Mouse (Mus musculus) MEL (cell line): Measurements from ENCODE around the gene Mcu.

Experiments used
- CTCF ChIP-seq, 3 experiments: IDR thresholded peaks in 2 of 3; conservative IDR thresholded peaks in 1 of 3; 2 replicates each; pipeline ENCODE4 v1.5.1; 2011 to 2012; ENCODE audit warnings: low read length in 3 of 3, low read depth in 2 of 3, mild to moderate bottlenecking in 2 of 3, improper control_type of control experiment in 1 of 3, inconsistent platforms in 1 of 3, mixed read lengths in 1 of 3, moderate library complexity in 1 of 3; ENCODE audit not compliant: control insufficient read depth in 1 of 3, insufficient read depth in 1 of 3, poor library complexity in 1 of 3, severe bottlenecking in 1 of 3
- E2F4 ChIP-seq: IDR thresholded peaks from 2 replicates; pipeline ENCODE4 v1.6.1; 2011; ENCODE audit warnings: low read depth, low read length, improper control_type of control experiment, borderline replicate concordance
- EP300 ChIP-seq, 2 experiments: IDR thresholded peaks; 2 replicates each; pipeline ENCODE4 v1.6.1; 2011; ENCODE audit warnings: improper control_type of control experiment in 2 of 2, low read length in 2 of 2, low read depth in 1 of 2, mild to moderate bottlenecking in 1 of 2
- MAFK ChIP-seq: IDR thresholded peaks from 2 replicates; pipeline ENCODE4 v1.6.1; 2011; ENCODE audit warnings: low read depth, mild to moderate bottlenecking, low read length, improper control_type of control experiment, borderline replicate concordance
- MAX ChIP-seq: IDR thresholded peaks from 2 replicates; pipeline ENCODE4 v1.6.1; 2011; ENCODE audit warnings: low read length, improper control_type of control experiment
- MYC ChIP-seq: IDR thresholded peaks from 2 replicates; pipeline ENCODE4 v1.6.1; 2011; ENCODE audit warnings: low read depth, mild to moderate bottlenecking, low read length, improper control_type of control experiment, moderate library complexity
- NRF1 ChIP-seq: IDR thresholded peaks from 2 replicates; pipeline ENCODE4 v1.6.1; 2014; ENCODE audit warnings: low read depth, mild to moderate bottlenecking, inconsistent platforms, low read length, improper control_type of control experiment, moderate library complexity; ENCODE audit not compliant: poor library complexity, insufficient read depth, severe bottlenecking
- POLR2A ChIP-seq, 2 experiments: IDR thresholded peaks; 2 replicates each; pipeline ENCODE4 v1.6.1; 2011 to 2012; ENCODE audit warnings: low read length in 2 of 2, mild to moderate bottlenecking in 2 of 2, control low read depth in 1 of 2, improper control_type of control experiment in 1 of 2, low read depth in 1 of 2, moderate library complexity in 1 of 2; ENCODE audit not compliant: control insufficient read depth in 1 of 2, insufficient read depth in 1 of 2, poor library complexity in 1 of 2
- TAL1 ChIP-seq: IDR thresholded peaks from 2 replicates; pipeline ENCODE4 v1.6.1; 2012; ENCODE audit warnings: mild to moderate bottlenecking, inconsistent platforms, low read length, moderate library complexity, mixed read lengths
- UBTF ChIP-seq: IDR thresholded peaks from 2 replicates; pipeline ENCODE4 v1.6.1; 2012; ENCODE audit warnings: low read depth, mild to moderate bottlenecking, inconsistent platforms, low read length, improper control_type of control experiment, moderate library complexity, borderline replicate concordance; ENCODE audit not compliant: insufficient read depth
- USF1 ChIP-seq: IDR thresholded peaks from 2 replicates; pipeline ENCODE4 v1.6.1; 2014; ENCODE audit warnings: low read depth, mild to moderate bottlenecking, inconsistent platforms, low read length, improper control_type of control experiment, moderate library complexity
- ZC3H11A ChIP-seq: IDR thresholded peaks from 2 replicates; pipeline ENCODE4 v1.6.1; 2012; ENCODE audit warnings: low read depth, mild to moderate bottlenecking, inconsistent platforms, low read length, improper control_type of control experiment

DNA sequence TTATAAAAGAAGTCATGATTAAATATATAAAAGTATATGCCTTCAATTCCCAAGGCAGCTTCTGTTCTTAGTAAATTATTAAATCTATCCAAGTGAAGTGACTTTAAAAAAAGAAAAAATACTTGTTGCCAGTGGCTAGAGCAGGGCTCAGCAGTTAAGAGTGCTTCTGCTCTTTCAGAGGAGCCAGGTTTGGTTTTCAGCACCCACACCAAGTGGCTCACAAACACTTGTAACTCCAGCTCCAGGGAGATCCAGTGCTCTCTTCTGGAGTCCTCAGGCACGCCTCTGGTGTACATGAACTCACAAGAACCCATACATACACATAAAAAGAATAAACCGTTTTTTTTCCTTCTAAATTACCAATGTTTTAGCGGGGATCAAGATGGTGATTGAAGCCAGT lies 116.3 kb downstream of the Mcu start:
- TF ChIP-seq CTCF (IDR thresholded peaks at IDR 0.05 in 2 of 3, conservative IDR thresholded peaks at IDR 0.05 in 1 of 3; ENCODE audit: control insufficient read depth in 1 of 3, insufficient read depth in 1 of 3, low read depth in 2 of 3, low read length in 3 of 3, poor library complexity in 1 of 3, severe bottlenecking in 1 of 3) (no peak), E2F4 (no peak), MAFK (no peak), ZC3H11A (no peak), NRF1 (no peak), TAL1 (no peak), UBTF (no peak), POLR2A (IDR thresholded peaks at IDR 0.05; ENCODE audit: control insufficient read depth in 1 of 2, insufficient read depth in 1 of 2, low read depth in 1 of 2, low read length in 2 of 2, poor library complexity in 1 of 2) (no peak), MYC (no peak), USF1 (no peak), EP300 (IDR thresholded peaks at IDR 0.05; ENCODE audit: low read depth in 1 of 2, low read length in 2 of 2) (no peak), MAX (no peak)
